Mouse (Mus musculus): ENCODE measurements around the gene Ccdc89.

GRCm38 (mm10) chr7:90389765-90390164, 36.6 kb upstream of the Ccdc89 start:
- TF ChIP-seq POLR2A (IDR thresholded peaks at IDR 0.05; ENCODE audit: extremely low read depth, insufficient read depth, low read length) (no peak), CTCF (IDR thresholded peaks at IDR 0.05; ENCODE audit: low read depth, low read length) (no peak)

Measured in liver, adult 2 months (tissue).